Mouse (Mus musculus): Measurements from ENCODE around the gene Usp6nl. TPM values are rescaled to one million over a fixed set of nuclear protein-coding genes. Genes with fewer than 3 reads are reported as not detected.

Gene Usp6nl
- polyA plus RNA-seq, 1 experiment from 2014 or later, result 11.8 TPM

DNA sequence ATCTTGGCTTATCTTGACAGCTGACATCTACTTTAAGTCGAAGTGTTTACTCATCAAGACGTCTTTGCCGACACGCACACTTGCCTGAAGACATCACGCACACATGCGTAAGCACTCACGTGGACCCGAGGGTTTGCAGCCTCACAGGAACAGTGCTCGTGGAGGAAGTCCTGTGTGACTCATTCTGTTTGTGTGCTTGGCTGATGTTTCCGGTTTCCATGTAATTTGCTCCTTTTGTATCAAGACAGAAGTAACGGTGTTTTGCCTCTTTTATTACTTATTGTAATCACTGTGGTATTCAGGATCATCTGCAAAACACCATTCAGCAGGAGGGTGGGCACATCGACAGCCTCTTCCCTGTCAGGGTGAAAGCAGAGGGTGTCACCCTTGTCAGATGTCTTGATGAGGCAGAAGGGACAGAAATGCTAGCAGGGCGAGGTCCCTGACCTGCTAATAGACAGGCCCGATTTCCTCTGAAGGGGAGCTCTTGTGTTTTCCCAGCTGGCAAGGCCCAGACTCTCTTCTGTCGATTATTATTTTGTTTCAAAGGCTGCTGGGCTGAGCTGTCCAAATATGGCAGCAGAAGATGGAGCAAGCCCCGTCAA lies 156.0 kb downstream of the Usp6nl start:
- H3K36me3 ChIP-seq, result no peaks in the 10 kb centered on the region
- H3K9me3 ChIP-seq (replicated peaks), result 0 out of 2 replicates have a peak, but pooled peaks cover 2% of the 10 kb centered on the region
- peak overlapping the region; percentile 68; the same call in 1 of the 2 replicates for H3K27ac ChIP-seq
- no peak for DNase-seq (ENCODE audit: low spot score)
- no peaks in the 10 kb centered on the region for H3K27me3 ChIP-seq (ENCODE audit: low read depth, poor library complexity, severe bottlenecking)
- H3K4me1 ChIP-seq, result peaks cover 24% of the 10 kb centered on the region
- 77% methylated on average over 16 of the region's 16 CpGs for WGBS
- H3K4me3 ChIP-seq, result no peak overlapping the region

DNA sequence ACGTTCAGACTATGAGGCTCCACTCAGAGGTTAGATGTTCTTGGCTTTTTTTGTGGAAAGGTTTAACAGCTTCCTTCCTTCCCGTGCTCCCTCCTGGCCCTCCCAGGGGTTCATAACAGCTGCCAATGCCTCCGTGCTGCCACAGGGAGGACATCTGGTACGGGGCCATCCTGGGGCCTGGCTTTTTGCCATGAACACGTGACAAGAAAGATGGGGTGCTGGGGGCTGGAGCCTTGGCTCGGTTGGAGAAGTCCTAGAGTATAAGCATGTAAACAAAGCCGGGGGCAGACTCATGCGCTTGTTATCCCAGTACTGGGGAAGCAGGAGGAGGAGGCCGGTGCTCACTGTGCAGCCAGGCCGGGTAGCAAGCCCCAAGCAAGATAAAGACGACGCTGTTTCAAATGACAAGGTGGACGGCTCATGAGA lies 156.5 kb downstream of the Usp6nl start:
- H3K27me3 ChIP-seq (ENCODE audit: low read depth, poor library complexity, severe bottlenecking), result no peaks in the 10 kb centered on the region
- H3K27ac ChIP-seq, result peak overlapping the region; percentile 68; the same call in 1 of the 2 replicates
- DNase-seq (ENCODE audit: low spot score), result no peak
- H3K36me3 ChIP-seq, result no peaks in the 10 kb centered on the region
- no peak overlapping the region for H3K4me3 ChIP-seq
- peaks cover 30% of the 10 kb centered on the region for H3K4me1 ChIP-seq
- H3K9me3 ChIP-seq (replicated peaks), result 0 out of 2 replicates have a peak, but pooled peaks cover 2% of the 10 kb centered on the region
- WGBS, result 57% methylated on average over 13 of the region's 13 CpGs

DNA sequence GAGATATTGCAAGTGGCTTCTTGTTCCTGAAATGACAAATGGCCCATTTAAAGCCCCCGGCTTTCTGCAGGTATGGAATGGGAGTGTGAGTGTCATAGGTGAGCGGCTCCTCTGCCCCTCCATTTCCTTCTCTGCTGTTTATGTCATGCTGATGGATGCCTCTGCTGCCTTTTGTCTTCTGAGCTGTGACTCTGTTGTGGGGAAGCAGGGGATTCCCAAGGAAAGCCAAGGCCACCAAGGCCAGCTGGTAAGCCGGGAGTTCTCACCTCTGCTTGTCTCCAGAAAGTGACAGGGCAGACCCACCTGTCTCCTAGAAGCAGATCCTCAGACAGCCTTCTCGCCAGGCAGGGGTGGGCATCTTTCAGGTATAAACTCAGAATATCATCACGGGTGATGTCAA lies 157.2 kb downstream of the Usp6nl start:
- H3K4me1 ChIP-seq, result peaks cover 31% of the 10 kb centered on the region
- H3K27me3 ChIP-seq (ENCODE audit: low read depth, poor library complexity, severe bottlenecking), result no peaks in the 10 kb centered on the region
- WGBS, result 57% methylated on average over 5 of the region's 5 CpGs
- H3K36me3 ChIP-seq, result no peaks in the 10 kb centered on the region
- H3K9me3 ChIP-seq (replicated peaks), result 0 out of 2 replicates have a peak, but pooled peaks cover 2% of the 10 kb centered on the region
- DNase-seq (ENCODE audit: low spot score), result no peak
- H3K4me3 ChIP-seq, result no peak overlapping the region
- H3K27ac ChIP-seq, result no peak overlapping the region

DNA sequence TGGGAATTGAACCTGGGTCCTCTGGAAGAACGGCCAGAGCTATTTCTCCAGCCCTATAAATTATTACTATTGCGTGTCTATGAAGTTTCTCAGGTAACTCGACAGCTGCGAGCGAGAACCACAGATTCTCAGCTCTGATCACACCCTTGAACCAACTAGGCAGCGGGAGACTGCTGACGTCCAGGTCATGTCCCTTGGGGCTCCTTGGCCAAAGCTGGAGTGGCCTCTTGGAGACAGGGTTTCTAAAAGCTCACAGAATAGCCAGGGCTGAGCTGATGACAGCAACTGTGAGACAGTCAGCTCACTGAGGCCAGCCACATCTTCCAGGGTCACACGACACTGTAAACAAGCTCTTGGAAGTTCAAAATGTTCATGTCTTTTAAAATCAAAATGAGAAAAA lies 159.5 kb downstream of the Usp6nl start:
- DNase-seq (ENCODE audit: low spot score), result no peak
- no peak overlapping the region for H3K27ac ChIP-seq
- no peak overlapping the region for H3K4me3 ChIP-seq
- WGBS, result 89% methylated on average over 8 of the region's 8 CpGs
- H3K9me3 ChIP-seq (replicated peaks), result no peaks in the 10 kb centered on the region
- H3K27me3 ChIP-seq (ENCODE audit: low read depth, poor library complexity, severe bottlenecking), result no peaks in the 10 kb centered on the region
- H3K36me3 ChIP-seq, result no peaks in the 10 kb centered on the region
- peaks cover 31% of the 10 kb centered on the region for H3K4me1 ChIP-seq

DNA sequence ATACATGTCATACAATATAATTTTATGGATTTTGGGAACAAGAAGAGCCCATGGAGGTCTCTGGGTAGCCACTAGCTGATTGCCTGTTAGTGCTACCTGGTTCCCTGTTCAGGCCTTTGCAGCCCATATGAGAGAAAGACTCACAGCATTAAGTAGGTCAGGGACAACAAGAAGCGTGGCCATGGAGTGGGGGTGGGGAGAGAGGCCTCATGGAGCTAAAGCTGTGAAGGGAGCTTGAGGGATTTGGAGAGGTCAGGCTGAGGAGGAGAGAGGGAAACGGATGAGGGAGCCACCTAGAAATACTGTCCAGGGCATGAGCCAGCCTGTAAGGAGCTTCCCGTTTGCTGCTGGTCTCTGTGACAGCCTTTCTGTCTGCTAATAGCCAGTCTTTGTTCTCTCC lies 159.9 kb downstream of the Usp6nl start:
- Histone ChIP-seq H3K4me1 (peaks cover 31% of the 10 kb centered on the region), H3K36me3 (no peaks in the 10 kb centered on the region), H3K27ac (peak overlapping the region; percentile 69; the same call in 1 of the 2 replicates), H3K9me3 (replicated peaks) (no peaks in the 10 kb centered on the region), H3K4me3 (no peak overlapping the region), H3K27me3 (ENCODE audit: low read depth, poor library complexity, severe bottlenecking) (no peaks in the 10 kb centered on the region)
- 59% methylated on average over 3 of the region's 3 CpGs for WGBS
- no peak for DNase-seq (ENCODE audit: low spot score)

DNA sequence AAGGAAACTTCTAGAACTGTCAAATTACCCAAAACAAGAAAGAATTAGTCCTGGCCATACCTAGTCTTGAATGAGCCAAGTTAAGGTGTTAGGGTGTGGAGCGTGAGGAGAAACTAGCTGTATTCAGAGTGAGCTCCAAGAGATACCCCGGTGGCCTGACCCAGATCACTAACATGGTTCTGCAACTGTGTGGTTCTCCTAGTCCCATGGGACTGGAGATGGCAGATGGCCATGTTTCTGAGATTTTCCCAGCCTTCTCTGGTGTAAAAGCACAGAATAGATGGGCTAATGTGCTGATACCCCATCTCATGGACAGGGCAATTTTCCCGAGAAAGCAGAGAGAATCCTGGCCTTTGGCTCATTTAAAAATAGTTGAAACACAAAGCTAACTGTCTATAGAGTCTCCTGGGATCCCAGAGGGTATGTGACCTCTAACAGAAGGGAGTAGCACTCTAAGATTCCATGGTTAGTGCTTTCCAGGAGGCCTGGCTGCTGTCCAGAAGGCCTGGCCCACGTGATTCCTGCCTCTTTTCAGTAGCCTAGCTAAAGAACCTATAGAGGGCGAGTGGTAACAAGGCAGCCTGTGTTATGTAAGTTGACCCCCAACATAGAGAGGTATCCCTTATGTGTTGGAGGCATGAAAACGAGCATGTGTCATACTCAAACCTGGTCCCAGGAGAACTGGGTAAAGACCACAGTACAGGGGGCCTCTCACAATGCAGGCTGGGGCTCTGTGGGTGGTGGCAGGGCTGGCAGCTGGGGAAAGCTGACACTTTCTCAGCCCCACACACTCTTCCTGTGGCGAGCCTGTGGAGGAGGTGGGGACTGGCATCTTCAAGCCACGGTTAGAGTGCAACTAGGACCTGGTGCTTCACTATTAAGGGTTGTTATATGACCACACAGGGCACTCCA lies 160.9 kb downstream of the Usp6nl start:
- 55% methylated on average over 8 of the region's 8 CpGs for WGBS
- DNase-seq (ENCODE audit: low spot score), result no peak
- no peaks in the 10 kb centered on the region for H3K9me3 ChIP-seq (replicated peaks)
- H3K4me1 ChIP-seq, result peaks cover 31% of the 10 kb centered on the region
- H3K27ac ChIP-seq, result peak overlapping the region; percentile 69; the same call in 1 of the 2 replicates
- no peaks in the 10 kb centered on the region for H3K36me3 ChIP-seq
- H3K27me3 ChIP-seq (ENCODE audit: low read depth, poor library complexity, severe bottlenecking), result no peaks in the 10 kb centered on the region
- H3K4me3 ChIP-seq, result no peak overlapping the region

DNA sequence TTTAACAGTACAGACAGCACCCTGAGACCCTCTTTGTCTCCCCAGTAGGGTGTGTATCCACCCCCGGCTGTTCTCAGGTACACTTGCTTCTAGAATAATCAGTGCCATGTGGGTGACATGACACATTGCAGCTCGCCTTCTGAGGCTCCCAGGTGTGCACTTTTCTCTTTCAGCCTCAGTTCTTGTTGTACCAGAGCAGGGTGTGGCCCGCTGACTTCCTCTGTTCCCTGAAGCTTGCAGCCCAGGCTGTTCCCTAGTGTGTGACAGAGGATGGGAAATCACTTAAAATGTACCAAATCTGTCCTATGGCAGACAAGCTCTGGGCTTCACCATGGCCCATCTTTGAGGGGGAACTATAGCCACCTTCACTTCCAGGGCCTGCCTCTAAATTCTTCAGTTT lies 161.7 kb downstream of the Usp6nl start:
- peaks cover 23% of the 10 kb centered on the region for H3K4me1 ChIP-seq
- no peak for DNase-seq (ENCODE audit: low spot score)
- no peaks in the 10 kb centered on the region for H3K27me3 ChIP-seq (ENCODE audit: low read depth, poor library complexity, severe bottlenecking)
- H3K27ac ChIP-seq, result peak overlapping the region; percentile 42; the same call in 1 of the 2 replicates
- H3K9me3 ChIP-seq (replicated peaks), result no peaks in the 10 kb centered on the region
- 87% methylated on average over 3 of the region's 3 CpGs for WGBS
- H3K36me3 ChIP-seq, result no peaks in the 10 kb centered on the region
- H3K4me3 ChIP-seq, result no peak overlapping the region

DNA sequence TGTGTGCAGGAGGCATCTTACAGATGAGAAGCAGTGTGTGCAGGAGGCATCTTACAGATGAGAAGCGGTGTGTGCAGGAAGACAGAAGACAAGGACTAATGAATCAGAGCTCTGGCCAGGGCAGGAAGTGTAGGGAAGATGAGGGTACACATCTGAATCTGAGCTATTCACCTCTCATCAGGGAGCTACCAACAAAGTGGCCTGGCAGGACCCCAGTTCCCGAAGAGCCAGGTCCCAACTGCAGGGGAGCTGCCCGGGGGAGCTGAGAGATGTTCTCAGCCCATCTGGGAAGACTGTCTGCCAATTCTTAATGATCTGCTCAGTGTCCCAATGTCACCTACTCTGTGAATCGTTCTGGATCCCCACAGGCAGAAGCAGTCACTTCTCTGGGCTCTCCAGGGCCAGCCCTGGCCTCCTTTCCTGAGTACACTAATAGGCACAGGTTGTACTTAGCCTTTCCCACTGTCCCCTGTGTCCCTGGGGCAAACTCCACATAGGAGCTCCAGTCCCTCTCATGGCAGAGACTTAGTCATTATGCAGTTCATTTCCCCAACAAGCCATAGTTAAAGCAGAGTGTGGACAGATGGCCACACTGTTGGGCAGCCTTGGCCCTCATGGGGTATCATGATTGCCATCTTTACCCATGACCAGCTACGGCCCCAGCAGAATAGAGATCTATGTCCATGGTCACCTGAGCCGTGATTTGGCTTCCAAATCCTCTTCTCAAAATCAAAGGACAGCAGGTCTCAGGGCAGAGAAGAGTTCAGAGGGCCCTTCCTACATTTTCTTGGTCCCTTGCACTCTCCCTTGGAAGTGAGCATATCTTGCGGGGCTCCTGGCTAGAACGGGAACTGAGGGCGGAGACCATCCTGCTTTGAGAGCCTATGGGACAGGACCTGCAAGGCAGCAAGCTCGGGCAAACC lies 165.4 kb downstream of the Usp6nl start:
- DNase-seq (ENCODE audit: low spot score), result no peak

DNA sequence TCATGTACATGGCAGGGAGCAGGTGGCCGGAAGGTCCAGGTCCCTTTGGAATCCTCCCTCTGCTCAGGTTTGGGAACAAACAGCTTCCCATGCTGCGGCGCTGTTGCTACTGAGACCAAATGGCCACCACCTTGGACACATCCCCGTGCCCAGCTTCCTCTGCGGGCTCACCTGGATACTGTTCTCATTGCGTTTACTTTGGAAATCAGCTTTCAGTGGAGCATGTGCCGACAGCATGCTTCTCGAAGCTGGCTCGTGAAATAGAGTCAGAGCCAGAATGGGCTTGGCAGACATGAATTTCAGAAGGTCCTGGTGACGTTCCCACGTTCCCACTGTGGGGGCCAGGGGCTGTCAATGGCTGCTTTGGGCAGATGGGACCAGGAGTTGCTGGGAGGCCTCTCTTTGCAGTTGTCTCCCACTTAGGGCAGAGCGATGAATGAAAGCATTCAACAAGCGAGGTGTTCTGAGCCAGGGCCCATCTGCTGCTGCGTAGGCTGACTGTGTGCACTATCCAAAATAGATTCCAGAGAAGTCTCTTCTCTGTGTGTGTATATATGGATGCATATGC lies 166.1 kb downstream of the Usp6nl start:
- no peak overlapping the region for H3K27ac ChIP-seq
- 89% methylated on average over 14 of the region's 14 CpGs for WGBS

More for the DNA sequence above, 165.4 kb downstream of the Usp6nl start:
- WGBS, result 83% methylated on average over 10 of the region's 10 CpGs
- no peak overlapping the region for H3K27ac ChIP-seq
- H3K4me1 ChIP-seq, result peaks cover 12% of the 10 kb centered on the region
- no peaks in the 10 kb centered on the region for H3K27me3 ChIP-seq (ENCODE audit: low read depth, poor library complexity, severe bottlenecking)
- H3K4me3 ChIP-seq, result no peak overlapping the region
- no peaks in the 10 kb centered on the region for H3K9me3 ChIP-seq (replicated peaks)
- no peaks in the 10 kb centered on the region for H3K36me3 ChIP-seq

DNA sequence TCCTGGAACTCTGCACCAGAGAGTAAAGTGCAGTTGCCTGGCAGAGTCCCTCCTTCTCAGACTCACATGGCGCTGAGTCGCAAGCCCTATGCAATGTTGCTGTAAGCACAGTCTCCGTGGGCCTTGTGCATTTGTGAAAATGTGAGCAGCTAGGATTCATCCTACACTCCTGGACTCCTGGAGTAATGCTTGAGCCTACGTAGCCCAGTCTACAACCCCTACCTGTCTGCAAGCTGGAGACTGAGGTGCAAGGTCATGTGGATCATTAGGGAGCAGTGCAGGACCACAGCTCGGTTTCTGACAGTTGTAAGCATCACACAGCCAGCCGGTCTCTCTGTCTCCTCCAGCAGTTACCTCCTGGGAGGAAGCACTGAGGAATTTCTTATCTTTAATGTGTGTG lies 167.6 kb downstream of the Usp6nl start:
- 83% methylated on average over 6 of the region's 6 CpGs for WGBS
- Histone ChIP-seq H3K4me3 (no peak overlapping the region), H3K9me3 (replicated peaks) (no peaks in the 10 kb centered on the region), H3K27ac (no peak overlapping the region), H3K36me3 (no peaks in the 10 kb centered on the region), H3K4me1 (no peaks in the 10 kb centered on the region), H3K27me3 (ENCODE audit: low read depth, poor library complexity, severe bottlenecking) (no peaks in the 10 kb centered on the region)
- no peak for DNase-seq (ENCODE audit: low spot score)

More for the DNA sequence above, 166.1 kb downstream of the Usp6nl start:
- Histone ChIP-seq H3K9me3 (replicated peaks) (no peaks in the 10 kb centered on the region), H3K36me3 (no peaks in the 10 kb centered on the region), H3K4me3 (no peak overlapping the region), H3K4me1 (peaks cover 5% of the 10 kb centered on the region), H3K27me3 (ENCODE audit: low read depth, poor library complexity, severe bottlenecking) (no peaks in the 10 kb centered on the region)
- DNase-seq (ENCODE audit: low spot score), result no peak

DNA sequence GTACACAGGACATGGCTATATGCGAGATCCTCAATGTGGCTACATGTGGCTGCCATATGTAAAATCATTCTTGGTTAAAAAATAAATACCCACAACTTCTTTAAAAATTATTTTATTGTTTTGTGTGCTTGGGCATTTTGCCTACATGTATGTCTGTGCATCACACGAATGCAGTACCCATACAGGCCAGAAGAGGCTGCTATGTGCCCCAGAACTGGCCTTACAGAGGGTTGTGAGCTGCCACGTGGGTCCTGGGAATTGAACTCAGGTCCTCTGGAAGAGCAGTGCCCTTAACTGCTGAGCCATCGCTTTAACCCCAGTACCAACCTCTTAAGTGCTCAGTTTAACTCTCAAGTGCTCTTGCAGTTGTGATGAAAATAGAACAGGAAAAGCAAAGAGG lies 168.4 kb downstream of the Usp6nl start:
- H3K4me3 ChIP-seq, result no peak overlapping the region
- DNase-seq (ENCODE audit: low spot score), result no peak
- 79% methylated on average over 4 of the region's 4 CpGs for WGBS
- H3K27me3 ChIP-seq (ENCODE audit: low read depth, poor library complexity, severe bottlenecking), result no peaks in the 10 kb centered on the region
- no peaks in the 10 kb centered on the region for H3K9me3 ChIP-seq (replicated peaks)
- no peaks in the 10 kb centered on the region for H3K4me1 ChIP-seq
- no peaks in the 10 kb centered on the region for H3K36me3 ChIP-seq
- H3K27ac ChIP-seq, result no peak overlapping the region

DNA sequence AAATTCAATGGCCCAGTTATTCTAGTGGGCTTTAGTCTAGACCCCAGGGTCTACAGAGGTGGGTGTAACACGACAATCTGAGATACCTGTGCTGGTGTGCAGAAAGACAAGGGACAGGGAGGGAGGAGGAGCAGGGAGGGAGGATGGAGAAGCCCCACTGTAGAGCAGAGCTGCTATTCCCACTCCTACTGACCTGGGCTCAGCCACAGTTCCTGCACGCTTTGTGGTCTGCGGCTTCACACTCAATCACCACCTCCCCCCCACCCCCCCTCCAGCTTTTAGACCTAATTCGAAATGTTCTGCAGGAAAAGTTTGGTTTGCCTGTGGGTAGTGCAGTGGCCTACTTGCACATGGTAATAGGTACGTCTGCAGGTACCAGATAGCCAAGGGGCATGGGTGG lies 171.4 kb downstream of the Usp6nl start:
- H3K4me1 ChIP-seq, result peaks cover 3% of the 10 kb centered on the region; the same call in 1 of the 2 replicates
- 87% methylated on average over 5 of the region's 5 CpGs for WGBS
- H3K9me3 ChIP-seq (replicated peaks), result no peaks in the 10 kb centered on the region
- DNase-seq (ENCODE audit: low spot score), result no peak
- no peak overlapping the region for H3K4me3 ChIP-seq
- no peaks in the 10 kb centered on the region for H3K36me3 ChIP-seq
- H3K27ac ChIP-seq, result no peak overlapping the region
- H3K27me3 ChIP-seq (ENCODE audit: low read depth, poor library complexity, severe bottlenecking), result no peaks in the 10 kb centered on the region
